Mouse (Mus musculus): ENCODE data around the gene 4933402E13Rik. TPM values are rescaled to one million over a fixed set of nuclear protein-coding genes. Genes with fewer than 3 reads are reported as not detected.

The 4933402E13Rik gene
- not detected for total RNA-seq (2021)

DNA sequence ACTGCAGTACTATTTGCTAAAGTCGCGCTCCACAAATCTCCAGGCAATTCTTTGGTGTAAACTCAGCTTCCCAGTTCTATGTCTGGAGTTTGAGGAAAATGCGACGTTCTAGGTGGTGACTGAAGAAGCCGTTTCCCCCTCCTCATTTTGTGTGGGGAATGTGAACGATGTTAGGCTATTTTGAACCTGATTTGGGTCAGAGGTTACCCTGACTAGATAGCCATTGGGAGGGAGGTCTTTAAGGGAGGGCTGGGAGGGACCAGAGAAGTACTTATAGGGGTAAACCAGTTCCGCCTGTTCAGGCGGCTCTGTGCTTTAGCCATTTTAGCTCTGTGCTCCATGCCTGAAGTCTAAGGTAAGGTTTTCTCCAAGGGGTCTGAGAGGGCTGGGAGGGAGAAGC, at the start of gene 4933402E13Rik:
TSS of gene 4933402E13Rik (plus strand) at position 301 of the 400 bp plus-strand sequence.
- no peak for DNase-seq
- intact Hi-C loops (cut with DNase I) = no loop called here

Other genes with a start within 250 kb of the 4933402E13Rik start
- not detected for gene 4931400O07Rik, start 184.5 kb downstream of the 4933402E13Rik start, total RNA-seq (2021)